Mouse (Mus musculus): Measurements from ENCODE around the gene Rgs14.

- TF ChIP-seq CTCF (IDR thresholded peaks at IDR 0.05; ENCODE audit: control insufficient read depth, insufficient read depth, insufficient replicate concordance, low read depth, low read length) (no peak), POLR2A (IDR thresholded peaks at IDR 0.05; ENCODE audit: control insufficient read depth, low read depth, low read length) (no peak)
These were observed 2.2 kb downstream of the Rgs14 start for GRCm38 (mm10) chr13:55371740-55372139.
